Mouse (Mus musculus) central nervous system, embryonic 18 days (tissue): ENCODE data around the gene Nfrkb. TPM values are rescaled to one million over a fixed set of nuclear protein-coding genes. Genes with fewer than 3 reads are reported as not detected.

Experiments used
- polyA plus RNA-seq: library from polyadenylated mRNA; depleted of rRNA; stranded (reverse); fragments of >200 nt; gene quantifications from 2 replicates; pipeline ENCODE4 v1.2.3, GENCODE M21; 2012; rRNA removed

Gene Nfrkb
- polyA plus RNA-seq: 31.2 and 34.1 TPM in 2 replicates

DNA sequence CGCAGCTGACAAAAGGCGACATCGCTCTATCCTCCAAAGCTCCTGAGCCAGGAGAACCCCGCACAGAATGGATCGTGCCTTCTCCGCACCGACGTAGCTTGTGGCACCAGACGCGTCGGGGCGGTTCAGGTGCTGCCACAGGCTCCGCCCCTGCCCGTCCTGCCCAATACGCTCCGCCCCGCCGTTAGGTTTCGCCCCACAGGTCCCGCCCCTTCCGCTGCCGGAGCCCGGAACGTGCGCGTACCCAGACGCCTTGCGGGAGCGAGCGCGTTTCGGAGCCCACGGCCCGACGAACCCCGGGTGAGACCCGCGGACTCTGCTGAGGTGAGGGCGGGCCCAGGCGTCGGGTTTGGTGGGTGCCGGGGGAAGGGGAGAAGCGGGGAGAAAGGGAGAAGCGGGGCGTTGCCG, at the start of gene Nfrkb:
TSS of gene Nfrkb (plus strand) at position 246 of the 408 bp plus-strand sequence.

DNA sequence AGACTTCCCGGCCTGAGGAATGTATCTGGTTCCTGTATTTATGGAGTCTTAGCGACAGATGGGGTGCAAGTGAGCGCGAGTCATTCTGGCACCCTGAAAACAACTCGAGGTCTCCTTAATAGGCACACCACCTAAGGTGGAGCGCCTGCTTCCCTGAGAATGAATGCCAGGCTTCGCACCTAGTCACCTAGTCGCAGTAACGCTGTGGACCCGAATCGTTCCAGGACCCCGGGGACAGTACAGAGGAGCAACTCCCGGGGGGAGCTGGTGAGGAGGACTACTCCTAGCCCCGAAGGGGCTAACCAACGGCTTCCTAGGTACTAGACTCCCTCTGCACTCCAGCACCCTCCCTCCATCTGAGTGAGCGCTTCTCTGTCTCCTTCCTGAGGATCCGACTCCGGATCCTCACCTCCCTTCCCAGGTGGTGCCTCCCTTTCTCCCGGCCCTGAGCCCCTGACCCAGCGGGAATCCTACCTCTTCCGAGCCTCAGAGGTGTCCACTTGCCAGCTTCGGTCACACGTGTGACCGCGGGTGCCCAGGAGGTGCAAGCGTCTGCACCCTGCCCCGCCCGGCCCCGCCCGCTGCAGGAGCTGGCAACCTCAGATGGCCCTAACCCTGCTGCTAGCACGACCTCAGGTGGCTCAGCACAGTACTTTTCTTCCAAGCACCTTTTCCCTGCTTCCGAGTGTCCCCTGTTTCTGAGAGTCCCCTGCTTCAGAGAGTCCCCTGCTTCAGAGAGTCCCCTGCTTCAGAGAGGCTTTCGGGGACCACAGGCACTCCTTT, 77.9 kb downstream of the Nfrkb start, which contains the start of gene Tmem45b:
TSS of gene Tmem45b (minus strand) at position 771 of the 783 bp plus-strand sequence.

Other genes with a start within 250 kb of the Nfrkb start
- gene Aplp2, start 174.4 kb upstream of the Nfrkb start, polyA plus RNA-seq: 371 and 372 TPM in 2 replicates
- gene Prdm10, start 105.7 kb upstream of the Nfrkb start, polyA plus RNA-seq: 27.3 and 27.8 TPM in 2 replicates
- 0.14 and 0.24 TPM in 2 replicates for gene Tmem45b, start 78.3 kb downstream of the Nfrkb start, polyA plus RNA-seq